Mouse (Mus musculus) heart, embryonic 16.5 days (tissue): Measurements from ENCODE around the gene Scrn1. TPM values are rescaled to one million over a fixed set of nuclear protein-coding genes. Genes with fewer than 3 reads are reported as not detected.

Experiments
- ATAC-seq: fragments of 200-750 bp; cut with Nextera tagmentation; replicated peaks from 2 replicates; pipeline ENCODE4 v1.8.0; 2017; ENCODE audit warnings: moderate number of reproducible peaks; ENCODE audit not compliant: insufficient read depth, low FRiP score; ENCODE audit errors: extremely low read depth
- H3K27ac ChIP-seq: fragments of 300-500 bp; sonication (generic); 2 replicates; pipeline ENCODE4 v1.5.1; 2014; ENCODE audit warnings: mild to moderate bottlenecking, low read length, control low read depth, moderate library complexity
- H3K27me3 ChIP-seq: fragments of 300-500 bp; sonication (generic); 2 replicates; pipeline ENCODE4 v1.6.1; 2014; ENCODE audit warnings: low read length, mixed read lengths; ENCODE audit not compliant: control insufficient read depth, insufficient read depth
- H3K36me3 ChIP-seq: fragments of 300-500 bp; sonication (generic); 2 replicates; pipeline ENCODE4 v1.6.1; 2014; ENCODE audit not compliant: control insufficient read depth, insufficient read depth
- H3K4me1 ChIP-seq: fragments of 300-500 bp; sonication (generic); 2 replicates; pipeline ENCODE4 v1.6.1; 2014; ENCODE audit warnings: low read length, mixed read lengths; ENCODE audit not compliant: control insufficient read depth, insufficient read depth
- H3K4me2 ChIP-seq: fragments of 300-500 bp; sonication (generic); 2 replicates; pipeline ENCODE4 v1.6.1; 2014; ENCODE audit warnings: low read depth, mild to moderate bottlenecking, control low read depth, low read length
- H3K4me3 ChIP-seq: fragments of 300-500 bp; sonication (generic); 2 replicates; pipeline ENCODE4 v1.5.1; 2014; ENCODE audit warnings: mild to moderate bottlenecking, control low read depth, low read length
- H3K9ac ChIP-seq: fragments of 300-500 bp; sonication (generic); 2 replicates; pipeline ENCODE4 v1.6.1; 2014; ENCODE audit warnings: low read length, control low read depth
- H3K9me3 ChIP-seq: fragments of 300-500 bp; sonication (generic); replicated peaks from 2 replicates; pipeline ENCODE4 v1.6.1; 2016; ENCODE audit warnings: low read length; ENCODE audit not compliant: control insufficient read depth
- WGBS: fragments of 180-500 bp; shearing (Covaris S2); extraction: QIAGEN DNeasy Blood & Tissue Kit; methylation state at CpG from one replicate; pipeline ENCODE4 v1.1.7; 2014; 5-methylcytosine and 5-hydroxymethylcytosine counted together
- polyA plus RNA-seq: library from polyadenylated mRNA; unstranded; fragments of >200 nt; fragmentation: Nextera tagmentation; extraction: Ambion mirVana; gene quantifications from 2 replicates; pipeline ENCODE4 v1.2.1, GENCODE M21; 2015

The Scrn1 gene
- polyA plus RNA-seq, 1 experiment from 2014 or later: 5.1 TPM

GRCm38 (mm10) chr6:54502661-54503115, 63.6 kb downstream of the Scrn1 start:
- ATAC-seq: 0 out of 2 replicates have a peak, but pooled peaks have one; percentile 52
- H3K27ac ChIP-seq: no peak overlapping the region
- H3K4me2 ChIP-seq: no peak overlapping the region
- H3K9me3 ChIP-seq: no peaks in the 10 kb centered on the region
- 45% methylated on average over 6 of the region's 6 CpGs for WGBS
- H3K36me3 ChIP-seq: 0 out of 2 replicates have a peak, but pooled peaks cover 3% of the 10 kb centered on the region
- H3K4me1 ChIP-seq: peaks cover 8% of the 10 kb centered on the region
- no peak overlapping the region for H3K9ac ChIP-seq
- H3K4me3 ChIP-seq: no peak overlapping the region
- no peaks in the 10 kb centered on the region for H3K27me3 ChIP-seq

GRCm38 (mm10) chr6:54496214-54496613, 70.1 kb downstream of the Scrn1 start:
- WGBS: 83% methylated on average over 7 of the region's 7 CpGs

GRCm38 (mm10) chr6:54494612-54495398, 71.5 kb downstream of the Scrn1 start:
- Histone ChIP-seq H3K27ac (no peak overlapping the region), H3K27me3 (no peaks in the 10 kb centered on the region), H3K4me2 (no peak overlapping the region), H3K9me3 (no peaks in the 10 kb centered on the region), H3K36me3 (no peaks in the 10 kb centered on the region), H3K4me3 (no peak overlapping the region), H3K4me1 (no peaks in the 10 kb centered on the region), H3K9ac (no peak overlapping the region)
- no peak for ATAC-seq
- WGBS: 77% methylated on average over 11 of the region's 11 CpGs

More at GRCm38 (mm10) chr6:54496214-54496613, 70.1 kb downstream of the Scrn1 start:
- H3K9ac ChIP-seq: no peak overlapping the region
- no peak overlapping the region for H3K4me3 ChIP-seq
- 0 out of 2 replicates have a peak, but pooled peaks cover 1% of the 10 kb centered on the region for H3K36me3 ChIP-seq
- no peak overlapping the region for H3K27ac ChIP-seq
- no peaks in the 10 kb centered on the region for H3K27me3 ChIP-seq
- no peak for ATAC-seq
- no peaks in the 10 kb centered on the region for H3K9me3 ChIP-seq
- no peaks in the 10 kb centered on the region for H3K4me1 ChIP-seq
- no peak overlapping the region for H3K4me2 ChIP-seq

GRCm38 (mm10) chr6:54494097-54494496, 72.2 kb downstream of the Scrn1 start:
- H3K9me3 ChIP-seq: no peaks in the 10 kb centered on the region
- no peaks in the 10 kb centered on the region for H3K27me3 ChIP-seq
- H3K9ac ChIP-seq: no peak overlapping the region
- H3K27ac ChIP-seq: no peak overlapping the region
- no peak overlapping the region for H3K4me3 ChIP-seq
- no peaks in the 10 kb centered on the region for H3K4me1 ChIP-seq
- ATAC-seq: no peak
- H3K36me3 ChIP-seq: no peaks in the 10 kb centered on the region
- no peak overlapping the region for H3K4me2 ChIP-seq

GRCm38 (mm10) chr6:54491074-54491473, 75.2 kb downstream of the Scrn1 start:
- Histone ChIP-seq H3K27ac (no peak overlapping the region), H3K9me3 (no peaks in the 10 kb centered on the region), H3K36me3 (no peaks in the 10 kb centered on the region), H3K9ac (no peak overlapping the region), H3K4me2 (no peak overlapping the region), H3K4me1 (no peaks in the 10 kb centered on the region), H3K4me3 (no peak overlapping the region), H3K27me3 (no peaks in the 10 kb centered on the region)
- no peak for ATAC-seq
- WGBS: 73% methylated on average over 7 of the region's 7 CpGs

- no peak for ATAC-seq
- 0 out of 2 replicates have a peak, but pooled peaks cover 2% of the 10 kb centered on the region for H3K4me1 ChIP-seq
- H3K9me3 ChIP-seq: no peaks in the 10 kb centered on the region
- peak overlapping the region; percentile 65 for H3K4me2 ChIP-seq
- H3K4me3 ChIP-seq: peak overlapping the region; percentile 34
- H3K27ac ChIP-seq: no peak overlapping the region
- WGBS: 31% methylated on average over 6 of the region's 6 CpGs
- no peak overlapping the region for H3K9ac ChIP-seq
- H3K36me3 ChIP-seq: no peaks in the 10 kb centered on the region
- no peaks in the 10 kb centered on the region for H3K27me3 ChIP-seq
Measured at GRCm38 (mm10) chr6:54485973-54486569, 80.2 kb downstream of the Scrn1 start.

- no peaks in the 10 kb centered on the region for H3K36me3 ChIP-seq
- WGBS: 12% methylated on average over 21 of the region's 25 CpGs
- peak overlapping the region; percentile 65 for H3K4me2 ChIP-seq
- 0 out of 2 replicates have a peak, but pooled peaks cover 2% of the 10 kb centered on the region for H3K4me1 ChIP-seq
- H3K4me3 ChIP-seq: peak overlapping the region; percentile 34
- 0 out of 2 replicates have a peak overlapping the region, but pooled peaks have one; percentile 21 for H3K9ac ChIP-seq
- no peaks in the 10 kb centered on the region for H3K27me3 ChIP-seq
- no peak overlapping the region for H3K27ac ChIP-seq
- no peaks in the 10 kb centered on the region for H3K9me3 ChIP-seq
- ATAC-seq: 0 out of 2 replicates have a peak, but pooled peaks have one; percentile 23
Measured at GRCm38 (mm10) chr6:54485435-54485901, 80.8 kb downstream of the Scrn1 start.

GRCm38 (mm10) chr6:54485000-54485399, 81.3 kb downstream of the Scrn1 start:
- peak overlapping the region; percentile 65 for H3K4me2 ChIP-seq
- no peak overlapping the region for H3K27ac ChIP-seq
- H3K27me3 ChIP-seq: no peaks in the 10 kb centered on the region
- no peak overlapping the region for H3K9ac ChIP-seq
- 50% methylated on average over 12 of the region's 12 CpGs for WGBS
- ATAC-seq: 0 out of 2 replicates have a peak, but pooled peaks have one; percentile 33
- H3K36me3 ChIP-seq: no peaks in the 10 kb centered on the region
- no peaks in the 10 kb centered on the region for H3K9me3 ChIP-seq
- no peak overlapping the region; the same call in 1 of the 2 replicates for H3K4me3 ChIP-seq
- 0 out of 2 replicates have a peak, but pooled peaks cover 2% of the 10 kb centered on the region for H3K4me1 ChIP-seq
